9 mouse cellular contexts compared by ENCODE assay signal in genomic region chr11:97899822-97900221, GRCm38 (mm10). TPM values are rescaled to one million over a fixed set of nuclear protein-coding genes. Genes with fewer than 3 reads are reported as not detected.
DNase-seq lines count a peak whose midpoint lies in the region; ATAC-seq and TF ChIP-seq lines count a peak whose summit lies in the region.
"Had no signal": no experiment of that assay in that cellular context is flagged by ENCODE, and none has a peak within 500 bp of the region (broad histone marks: within the 10 kb centered on the region; RNA-seq: fewer than 3 reads in every experiment).

No protein-coding gene starts in this region.

- peak; percentile 96 for TF ChIP-seq CTCF in liver, postnatal 0 days (IDR thresholded peaks at IDR 0.05; ENCODE audit: low read depth)

- no peaks in the 10 kb centered on the region for H3K27me3 ChIP-seq in embryonic facial prominence, embryonic 11.5 days (ENCODE audit: control insufficient read depth, insufficient read depth, low read length)
- H3K27me3 ChIP-seq in heart, embryonic 10.5 days (ENCODE audit: insufficient read depth, poor library complexity, severe bottlenecking), result peaks cover 5% of the 10 kb centered on the region; the same call in 1 of the 2 replicates
- H3K27me3 ChIP-seq in liver, postnatal 0 days (ENCODE audit: insufficient read depth, low read length), result no peaks in the 10 kb centered on the region
- H3K27me3 ChIP-seq: limb, embryonic 13.5 days had no signal

- H3K4me1 ChIP-seq in embryonic facial prominence, embryonic 11.5 days (ENCODE audit: control insufficient read depth, insufficient read depth, low read length), result no peaks in the 10 kb centered on the region
- H3K4me1 ChIP-seq in heart, embryonic 10.5 days, result peaks cover 4% of the 10 kb centered on the region; the same call in 1 of the 2 replicates
- H3K4me1 ChIP-seq in liver, postnatal 0 days (ENCODE audit: insufficient read depth), result no peaks in the 10 kb centered on the region
- H3K4me1 ChIP-seq: limb, embryonic 13.5 days had no signal

- H3K4me3 ChIP-seq in embryonic facial prominence, embryonic 11.5 days (ENCODE audit: low read depth, low read length), result no peak overlapping the region
- H3K4me3 ChIP-seq in heart, embryonic 10.5 days, result no peak overlapping the region
- H3K4me3 ChIP-seq in liver, postnatal 0 days (ENCODE audit: low read depth, low read length), result no peak overlapping the region
- H3K4me3 ChIP-seq: limb, embryonic 13.5 days had no signal

- no peak for TF ChIP-seq EP300 in liver, postnatal 0 days (IDR thresholded peaks at IDR 0.05; ENCODE audit: low read depth)

- H3K27ac ChIP-seq in embryonic facial prominence, embryonic 11.5 days (replicated peaks; ENCODE audit: low read depth, low read length), result no peak overlapping the region
- no peak overlapping the region for H3K27ac ChIP-seq in heart, embryonic 10.5 days
- no peak overlapping the region for H3K27ac ChIP-seq in liver, postnatal 0 days (ENCODE audit: low read depth)
- H3K27ac ChIP-seq: limb, embryonic 13.5 days had no signal

- H3K36me3 ChIP-seq in embryonic facial prominence, embryonic 11.5 days (replicated peaks; ENCODE audit: control insufficient read depth, insufficient read depth, low read depth, low read length), result no peaks in the 10 kb centered on the region
- H3K36me3 ChIP-seq in heart, embryonic 10.5 days, result no peaks in the 10 kb centered on the region
- no peaks in the 10 kb centered on the region for H3K36me3 ChIP-seq in liver, postnatal 0 days (replicated peaks; ENCODE audit: insufficient read depth, low read length)
- H3K36me3 ChIP-seq: limb, embryonic 13.5 days had no signal

- peak; percentile 91 for DNase-seq in CD4-positive, CD25-positive, alpha-beta regulatory T cell, adult 2 months (ENCODE audit: low read depth, low spot score)
- peak; percentile 89 to 91 for DNase-seq in adrenal gland, postnatal 36 days
- DNase-seq in embryonic facial prominence, embryonic 11.5 days (ENCODE audit: low spot score), result peak; percentile 95
- DNase-seq in heart, embryonic 10.5 days (ENCODE audit: low spot score), result peak; percentile 91
- DNase-seq in kidney, postnatal 14 days, result peak; percentile 92
- DNase-seq in liver, postnatal 0 days, result peak; percentile 86
- peak; percentile 71 for DNase-seq in ovary, adult 18-20 months (ENCODE audit: low spot score)
- DNase-seq in thymus, postnatal 0 days (ENCODE audit: low spot score), result peak; percentile 88

- no peak overlapping the region for H3K9ac ChIP-seq in embryonic facial prominence, embryonic 11.5 days (replicated peaks; ENCODE audit: low read length)
- H3K9ac ChIP-seq in liver, postnatal 0 days (replicated peaks), result no peak overlapping the region
- H3K9ac ChIP-seq: limb, embryonic 13.5 days had no signal

- 8% methylated on average over 2 of the region's 2 CpGs for WGBS in embryonic facial prominence, embryonic 11.5 days
- 4% methylated on average over 2 of the region's 2 CpGs for WGBS in heart, embryonic 10.5 days
- 0% methylated on average over 2 of the region's 2 CpGs for WGBS in liver, postnatal 0 days (ENCODE audit: insufficient replicate concordance)

- no peak; the same call in 1 of the 2 replicates for ATAC-seq in embryonic facial prominence, embryonic 11.5 days (replicated peaks; ENCODE audit: insufficient number of reproducible peaks, low FRiP score, low TSS enrichment, low read depth)
- ATAC-seq in liver, postnatal 0 days, result peak; percentile 63

- no peaks in the 10 kb centered on the region for H3K9me3 ChIP-seq in embryonic facial prominence, embryonic 11.5 days (replicated peaks; ENCODE audit: control insufficient read depth, low read length)
- no peaks in the 10 kb centered on the region for H3K9me3 ChIP-seq in heart, embryonic 10.5 days
- no peaks in the 10 kb centered on the region for H3K9me3 ChIP-seq in liver, postnatal 0 days (ENCODE audit: low read length)
- H3K9me3 ChIP-seq: limb, embryonic 13.5 days had no signal

- no peak overlapping the region for H3K4me2 ChIP-seq in embryonic facial prominence, embryonic 11.5 days (ENCODE audit: low read depth, low read length)
- no peak overlapping the region for H3K4me2 ChIP-seq in liver, postnatal 0 days (ENCODE audit: low read depth, low read length)
- H3K4me2 ChIP-seq: limb, embryonic 13.5 days had no signal

RNA-seq across cellular contexts. Expression of gene Fbxo47, which starts 15.9 kb away (rescaled TPM):
- total RNA-seq in adrenal gland, postnatal 36 days (2021), result 1 to 10 TPM in 1 of 2 experiments, under 1 TPM in 1; 0.63 to 1.6 TPM
- polyA plus RNA-seq in embryonic facial prominence, embryonic 11.5 days (2014; fragmentation: Nextera tagmentation; extraction: Ambion mirVana), result 0.60 and 0.61 TPM in 2 replicates
- polyA plus RNA-seq in heart, embryonic 10.5 days (2016; fragmentation: Nextera tagmentation; extraction: Ambion mirVana), result 0.55 and 0.70 TPM in 2 replicates
- polyA plus RNA-seq in liver, postnatal 0 days (2015; fragmentation: Nextera tagmentation; extraction: Ambion mirVana), result 0.26 and 0.27 TPM in 2 replicates
- polyA plus RNA-seq in thymus, postnatal 0 days (2015; fragmentation: Nextera tagmentation; extraction: Ambion mirVana), result 0.70 and 0.75 TPM in 2 replicates

RNA-seq across cellular contexts. Expression of gene B230217C12Rik, which starts 59.2 kb away (rescaled TPM):
- total RNA-seq in adrenal gland, postnatal 36 days (2021), result 1 to 10 TPM; 2.8 to 3.6 TPM
- polyA plus RNA-seq in embryonic facial prominence, embryonic 11.5 days (2014; fragmentation: Nextera tagmentation; extraction: Ambion mirVana), result 15.4 and 20.0 TPM in 2 replicates
- 9.2 and 9.6 TPM in 2 replicates for polyA plus RNA-seq in heart, embryonic 10.5 days (2016; fragmentation: Nextera tagmentation; extraction: Ambion mirVana)
- 0.25 and 0.28 TPM in 2 replicates for polyA plus RNA-seq in liver, postnatal 0 days (2015; fragmentation: Nextera tagmentation; extraction: Ambion mirVana)
- 4.5 and 5.0 TPM in 2 replicates for polyA plus RNA-seq in thymus, postnatal 0 days (2015; fragmentation: Nextera tagmentation; extraction: Ambion mirVana)
